Mouse (Mus musculus) midbrain, embryonic 16.5 days (tissue): ENCODE results near the gene Tspan2. TPM values are rescaled to one million over a fixed set of nuclear protein-coding genes. Genes with fewer than 3 reads are reported as not detected.
A peak's percentile ranks its signal among the peaks of the same experiment; 100 is the strongest.

Experiments
- ATAC-seq: fragments of 200-750 bp; cut with Nextera tagmentation; 2 replicates; pipeline ENCODE4 v1.8.0; 2017; ENCODE audit warnings: moderate TSS enrichment
- H3K27ac ChIP-seq: fragments of 300-500 bp; sonication (generic); 2 replicates; pipeline ENCODE4 v1.5.1; 2014; ENCODE audit warnings: mild to moderate bottlenecking, low read length, mixed read lengths
- H3K27me3 ChIP-seq: fragments of 300-500 bp; sonication (generic); 2 replicates; pipeline ENCODE4 v1.6.1; 2014; ENCODE audit warnings: low read depth, low read length, mixed read lengths; ENCODE audit not compliant: control insufficient read depth, insufficient read depth
- H3K36me3 ChIP-seq: fragments of 300-500 bp; sonication (generic); 2 replicates; pipeline ENCODE4 v1.6.1; 2014; ENCODE audit warnings: mild to moderate bottlenecking, low read length, moderate library complexity, mixed read lengths; ENCODE audit not compliant: control insufficient read depth, insufficient read depth
- H3K4me1 ChIP-seq: fragments of 300-500 bp; sonication (generic); 2 replicates; pipeline ENCODE4 v1.6.1; 2014; ENCODE audit warnings: mild to moderate bottlenecking, low read length, mixed read lengths; ENCODE audit not compliant: control insufficient read depth, insufficient read depth
- H3K4me2 ChIP-seq: fragments of 300-500 bp; sonication (generic); 2 replicates; pipeline ENCODE4 v1.6.1; 2014; ENCODE audit warnings: mild to moderate bottlenecking, low read length, mixed read lengths
- H3K4me3 ChIP-seq: fragments of 300-500 bp; sonication (generic); 2 replicates; pipeline ENCODE4 v1.5.1; 2014; ENCODE audit warnings: low read depth, mild to moderate bottlenecking, low read length, moderate library complexity, mixed read lengths
- H3K9ac ChIP-seq: fragments of 300-500 bp; sonication (generic); 2 replicates; pipeline ENCODE4 v1.6.1; 2014; ENCODE audit warnings: low read depth, low read length, mixed read lengths
- H3K9me3 ChIP-seq: fragments of 300-500 bp; sonication (generic); replicated peaks from 2 replicates; pipeline ENCODE4 v1.6.1; 2014; ENCODE audit warnings: mild to moderate bottlenecking, low read length, mixed read lengths; ENCODE audit not compliant: control insufficient read depth, poor library complexity, severe bottlenecking
- WGBS: fragments of 180-500 bp; shearing (Covaris S2); extraction: QIAGEN DNeasy Blood & Tissue Kit; methylation state at CpG from one replicate; pipeline ENCODE4 v1.1.7; 2014; 5-methylcytosine and 5-hydroxymethylcytosine counted together
- polyA plus RNA-seq: library from polyadenylated mRNA; unstranded; fragments of >200 nt; fragmentation: Nextera tagmentation; extraction: Ambion mirVana; gene quantifications from 2 replicates; pipeline ENCODE4 v1.2.1, GENCODE M21; 2015

Tspan2 gene
- polyA plus RNA-seq, 1 experiment from 2014 or later, result 11.8 TPM

GRCm38 (mm10) chr3:102729416-102729815 lies 4.9 kb upstream of the Tspan2 start:
- Histone ChIP-seq H3K4me2 (no peak overlapping the region), H3K36me3 (no peaks in the 10 kb centered on the region), H3K4me3 (no peak overlapping the region), H3K9me3 (no peaks in the 10 kb centered on the region), H3K27ac (no peak overlapping the region), H3K9ac (no peak overlapping the region), H3K4me1 (peaks cover 6% of the 10 kb centered on the region; the same call in 1 of the 2 replicates), H3K27me3 (no peaks in the 10 kb centered on the region)
- ATAC-seq, result no peak
- WGBS, result 62% methylated on average over 5 of the region's 5 CpGs

- no peak overlapping the region for H3K9ac ChIP-seq
- H3K4me2 ChIP-seq, result no peak overlapping the region
- peaks cover 12% of the 10 kb centered on the region; the same call in 1 of the 2 replicates for H3K4me1 ChIP-seq
- no peak overlapping the region for H3K4me3 ChIP-seq
- no peaks in the 10 kb centered on the region for H3K9me3 ChIP-seq
- no peak overlapping the region for H3K27ac ChIP-seq
- no peaks in the 10 kb centered on the region for H3K36me3 ChIP-seq
- H3K27me3 ChIP-seq, result no peaks in the 10 kb centered on the region
- no peak for ATAC-seq
- WGBS, result 74% methylated on average over 3 of the region's 3 CpGs
These were observed 3.2 kb upstream of the Tspan2 start for GRCm38 (mm10) chr3:102731112-102731511.

GRCm38 (mm10) chr3:102732619-102733018 lies 1.7 kb upstream of the Tspan2 start:
- Histone ChIP-seq H3K4me2 (no peak overlapping the region), H3K4me1 (peaks cover 14% of the 10 kb centered on the region; the same call in 1 of the 2 replicates)
- ATAC-seq, result no peak

GRCm38 (mm10) chr3:102733050-102733449 lies 1.3 kb upstream of the Tspan2 start:
- Histone ChIP-seq H3K4me3 (no peak overlapping the region), H3K27me3 (no peaks in the 10 kb centered on the region), H3K4me1 (peaks cover 14% of the 10 kb centered on the region; the same call in 1 of the 2 replicates), H3K9ac (no peak overlapping the region), H3K4me2 (no peak overlapping the region), H3K27ac (no peak overlapping the region), H3K36me3 (no peaks in the 10 kb centered on the region), H3K9me3 (no peaks in the 10 kb centered on the region)
- no peak for ATAC-seq
- 95% methylated on average over 3 of the region's 3 CpGs for WGBS

More at GRCm38 (mm10) chr3:102732619-102733018, 1.7 kb upstream of the Tspan2 start:
- no peaks in the 10 kb centered on the region for H3K27me3 ChIP-seq
- no peaks in the 10 kb centered on the region for H3K36me3 ChIP-seq
- H3K4me3 ChIP-seq, result no peak overlapping the region
- H3K27ac ChIP-seq, result no peak overlapping the region
- no peak overlapping the region for H3K9ac ChIP-seq
- no peaks in the 10 kb centered on the region for H3K9me3 ChIP-seq
- WGBS, result 93% methylated on average over 4 of the region's 4 CpGs

- Histone ChIP-seq H3K9ac (peak overlapping the region; percentile 82), H3K4me3 (peak overlapping the region; percentile 71), H3K36me3 (no peaks in the 10 kb centered on the region), H3K9me3 (no peaks in the 10 kb centered on the region), H3K4me1 (peaks cover 14% of the 10 kb centered on the region; the same call in 1 of the 2 replicates), H3K27me3 (no peaks in the 10 kb centered on the region), H3K4me2 (peak overlapping the region; percentile 87), H3K27ac (peak overlapping the region; percentile 71)
- ATAC-seq, result no peak
- 38% methylated on average over 6 of the region's 6 CpGs for WGBS
These were observed 405 bp upstream of the Tspan2 start for GRCm38 (mm10) chr3:102733936-102734312.

- Histone ChIP-seq H3K4me2 (peak overlapping the region; percentile 87), H3K9ac (peak overlapping the region; percentile 82), H3K4me3 (peak overlapping the region; percentile 71), H3K4me1 (peaks cover 14% of the 10 kb centered on the region; the same call in 1 of the 2 replicates), H3K36me3 (no peaks in the 10 kb centered on the region), H3K27me3 (no peaks in the 10 kb centered on the region), H3K27ac (peak overlapping the region; percentile 71), H3K9me3 (no peaks in the 10 kb centered on the region)
- peak; percentile 83 for ATAC-seq
- WGBS, result under 1% methylated on average over 33 of the region's 33 CpGs
These were observed 766 bp downstream of the Tspan2 start for GRCm38 (mm10) chr3:102735031-102735558.

GRCm38 (mm10) chr3:102735638-102736037 lies 1.3 kb downstream of the Tspan2 start:
- WGBS, result 45% methylated on average over 6 of the region's 6 CpGs
- Histone ChIP-seq H3K36me3 (no peaks in the 10 kb centered on the region), H3K9me3 (no peaks in the 10 kb centered on the region), H3K9ac (peak overlapping the region; percentile 82), H3K27ac (peak overlapping the region; percentile 71; the same call in 1 of the 2 replicates), H3K4me2 (peak overlapping the region; percentile 87), H3K4me1 (peaks cover 14% of the 10 kb centered on the region; the same call in 1 of the 2 replicates), H3K4me3 (peak overlapping the region; percentile 71), H3K27me3 (no peaks in the 10 kb centered on the region)
- ATAC-seq, result peak; percentile 52

GRCm38 (mm10) chr3:102736436-102736835 lies 2.1 kb downstream of the Tspan2 start:
- Histone ChIP-seq H3K4me2 (no peak overlapping the region), H3K4me1 (peaks cover 14% of the 10 kb centered on the region; the same call in 1 of the 2 replicates), H3K27ac (no peak overlapping the region), H3K9ac (no peak overlapping the region), H3K9me3 (no peaks in the 10 kb centered on the region), H3K4me3 (no peak overlapping the region), H3K27me3 (no peaks in the 10 kb centered on the region), H3K36me3 (no peaks in the 10 kb centered on the region)
- WGBS, result 80% methylated on average over 6 of the region's 6 CpGs
- no peak for ATAC-seq

- Histone ChIP-seq H3K9me3 (no peaks in the 10 kb centered on the region), H3K4me2 (no peak overlapping the region), H3K27me3 (no peaks in the 10 kb centered on the region), H3K9ac (no peak overlapping the region), H3K36me3 (no peaks in the 10 kb centered on the region), H3K27ac (no peak overlapping the region), H3K4me1 (peaks cover 14% of the 10 kb centered on the region; the same call in 1 of the 2 replicates), H3K4me3 (no peak overlapping the region)
- WGBS, result 84% methylated on average over 6 of the region's 6 CpGs
- no peak for ATAC-seq
These were observed 2.8 kb downstream of the Tspan2 start for GRCm38 (mm10) chr3:102737106-102737505.
